Mouse (Mus musculus) forebrain, embryonic 16.5 days (tissue): ENCODE data around the gene Clec12a. TPM values are rescaled to one million over a fixed set of nuclear protein-coding genes. Genes with fewer than 3 reads are reported as not detected.

Experiments
- polyA plus RNA-seq: library from polyadenylated mRNA; unstranded; fragments of >200 nt; fragmentation: Nextera tagmentation; extraction: Ambion mirVana; gene quantifications from 2 replicates; pipeline ENCODE4 v1.2.1, GENCODE M21; 2015

Clec12a gene
- polyA plus RNA-seq, 1 experiment from 2014 or later, result 0.18 TPM

Other genes with a start within 250 kb of the Clec12a start
- not detected in 2 replicates for gene Clec2e, start 241.8 kb upstream of the Clec12a start, polyA plus RNA-seq
- gene Clec2d, start 162.1 kb upstream of the Clec12a start, polyA plus RNA-seq, result 0.18 and 0.40 TPM in 2 replicates
- gene Cd69, start 67.3 kb upstream of the Clec12a start, polyA plus RNA-seq, result not detected in 2 replicates
- gene 4922502D21Rik, start 10.9 kb upstream of the Clec12a start, polyA plus RNA-seq, result not detected in 2 replicates
- not detected in 2 replicates for gene Clec12b, start 43.2 kb downstream of the Clec12a start, polyA plus RNA-seq
- 0.86 and 1.2 TPM in 2 replicates for gene Clec1b, start 54.6 kb downstream of the Clec12a start, polyA plus RNA-seq
- 0.19 TPM in 1 of 2 replicates, not detected in the other for gene Clec9a, start 66.2 kb downstream of the Clec12a start, polyA plus RNA-seq
- gene Clec1a, start 109.3 kb downstream of the Clec12a start, polyA plus RNA-seq, result 0.80 and 0.84 TPM in 2 replicates
- not detected in 2 replicates for gene Olr1, start 164.5 kb downstream of the Clec12a start, polyA plus RNA-seq
- 0.09 TPM in 1 of 2 replicates, not detected in the other for gene Tmem52b, start 169.9 kb downstream of the Clec12a start, polyA plus RNA-seq
- 203 and 217 TPM in 2 replicates for gene Gabarapl1, start 190.5 kb downstream of the Clec12a start, polyA plus RNA-seq
- gene Klre1, start 235.2 kb downstream of the Clec12a start, polyA plus RNA-seq, result not detected in 2 replicates
- gene Klrd1, start 249.1 kb downstream of the Clec12a start, polyA plus RNA-seq, result not detected in 2 replicates